Mouse (Mus musculus): ENCODE results near the gene Znrf2. TPM values are rescaled to one million over a fixed set of nuclear protein-coding genes. Genes with fewer than 3 reads are reported as not detected.

Znrf2 gene
- polyA plus RNA-seq, 1 experiment: 3.1 TPM

DNA sequence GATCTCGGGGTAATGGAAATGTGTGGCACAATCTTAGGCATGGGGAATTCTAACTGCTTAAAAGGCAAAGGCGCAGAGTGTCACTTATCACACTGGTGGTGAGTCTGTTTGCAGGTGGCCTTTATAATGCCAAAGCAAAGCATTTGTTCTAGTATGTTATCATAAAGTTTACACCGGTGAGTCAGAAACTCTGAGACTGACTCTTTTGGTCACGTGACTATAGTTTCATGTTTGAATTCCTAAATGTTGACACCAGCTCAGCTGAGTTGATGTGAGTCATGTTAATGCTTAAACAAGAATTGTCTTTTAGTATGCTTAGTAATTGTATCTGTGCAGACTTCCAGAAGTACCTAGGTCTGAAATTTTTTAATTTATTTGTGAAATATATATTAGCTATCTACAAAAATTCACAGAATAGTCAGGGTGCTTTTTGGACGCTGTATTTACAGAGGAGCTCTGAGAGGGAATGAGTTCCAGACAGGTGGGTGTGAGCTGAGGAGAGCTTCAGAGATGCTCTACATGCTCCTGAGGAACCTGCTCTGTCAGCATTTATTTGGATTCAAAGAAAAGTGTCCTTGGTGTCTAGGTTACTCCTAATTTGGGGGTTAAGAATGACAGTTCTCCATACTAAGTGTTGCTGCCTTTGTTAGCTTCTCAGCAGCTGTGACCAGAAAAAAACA, 50.2 kb downstream of the Znrf2 start:
- Histone ChIP-seq H3K4me3 (ENCODE audit: insufficient read depth, poor library complexity, severe bottlenecking) (no peak overlapping the region), H3K79me3 (ENCODE audit: low read depth) (no peaks in the 10 kb centered on the region), H3K36me3 (ENCODE audit: control insufficient read depth, insufficient read depth) (no peaks in the 10 kb centered on the region), H3K27me3 (ENCODE audit: control insufficient read depth, insufficient read depth, insufficient read length) (no peaks in the 10 kb centered on the region), H3K79me2 (ENCODE audit: control insufficient read depth, insufficient read depth) (peaks cover 25% of the 10 kb centered on the region), H3ac (ENCODE audit: control insufficient read depth, insufficient read length, low read depth) (no peak overlapping the region)
- TF ChIP-seq MYOD1 (IDR thresholded peaks at IDR 0.05; ENCODE audit: control insufficient read depth, insufficient read length, low read depth) (no peak), USF1 (IDR thresholded peaks at IDR 0.05; ENCODE audit: low read depth) (peak; percentile 98), MAX (IDR thresholded peaks at IDR 0.05) (no peak), FOSL1 (IDR thresholded peaks at IDR 0.05; ENCODE audit: insufficient read depth, low read length, poor library complexity, severe bottlenecking) (peak; percentile 78), CTCF (IDR thresholded peaks at IDR 0.05; ENCODE audit: control insufficient read depth, insufficient read depth, insufficient read length) (no peak)

DNA sequence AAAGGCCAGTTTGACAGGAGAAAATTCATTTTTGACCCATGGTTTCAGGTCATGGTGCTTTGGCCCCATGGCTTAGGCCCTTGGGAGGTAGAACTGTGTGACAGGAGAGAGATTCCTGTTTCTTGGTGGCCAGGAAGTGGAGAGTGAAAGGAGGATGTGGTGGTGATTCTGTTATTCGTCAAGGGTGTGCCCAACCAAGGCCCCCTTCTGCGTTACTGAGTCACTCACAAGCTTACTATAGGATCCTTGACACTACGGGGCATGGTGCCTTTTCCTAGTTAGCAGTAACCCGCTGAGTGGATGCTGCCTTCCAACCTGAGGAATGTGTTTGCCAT, 50.7 kb downstream of the Znrf2 start:
- H3K36me3 ChIP-seq (ENCODE audit: control insufficient read depth, insufficient read depth): no peaks in the 10 kb centered on the region
- no peak overlapping the region for H3K4me3 ChIP-seq (ENCODE audit: insufficient read depth, poor library complexity, severe bottlenecking)
- TF ChIP-seq CTCF (IDR thresholded peaks at IDR 0.05; ENCODE audit: control insufficient read depth, insufficient read depth, insufficient read length) (no peak), MYOD1 (IDR thresholded peaks at IDR 0.05; ENCODE audit: control insufficient read depth, insufficient read length, low read depth) (peak; percentile 10)
- peaks cover 21% of the 10 kb centered on the region for H3K79me2 ChIP-seq (ENCODE audit: control insufficient read depth, insufficient read depth)
- no peak overlapping the region for H3ac ChIP-seq (ENCODE audit: control insufficient read depth, insufficient read length, low read depth)
- no peaks in the 10 kb centered on the region for H3K79me3 ChIP-seq (ENCODE audit: low read depth)
- no peaks in the 10 kb centered on the region for H3K27me3 ChIP-seq (ENCODE audit: control insufficient read depth, insufficient read depth, insufficient read length)

DNA sequence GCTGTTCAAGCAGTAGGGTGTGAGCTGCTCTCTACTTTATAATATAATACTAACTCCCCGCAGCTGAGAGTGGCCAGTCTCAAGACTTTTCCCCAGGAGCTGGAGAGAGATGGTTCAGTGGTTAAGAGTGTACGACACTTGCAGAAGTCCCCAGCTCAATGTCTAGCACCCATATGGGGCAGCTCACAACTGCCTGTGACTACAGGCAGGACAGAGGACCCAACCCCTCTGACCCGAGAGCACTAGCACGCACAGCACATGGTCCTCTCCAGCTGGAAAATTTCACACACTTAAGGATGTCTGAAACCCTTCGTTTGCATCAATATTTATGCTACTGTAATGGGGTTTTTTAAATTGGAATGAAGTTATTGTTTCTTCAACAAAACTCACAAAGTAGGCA, 56.3 kb downstream of the Znrf2 start:
- H3K4me3 ChIP-seq (ENCODE audit: insufficient read depth, poor library complexity, severe bottlenecking): no peak overlapping the region
- H3K27me3 ChIP-seq (ENCODE audit: control insufficient read depth, insufficient read depth, insufficient read length): no peaks in the 10 kb centered on the region
- no peak overlapping the region for H3ac ChIP-seq (ENCODE audit: control insufficient read depth, insufficient read length, low read depth)
- H3K79me3 ChIP-seq (ENCODE audit: low read depth): no peaks in the 10 kb centered on the region
- H3K36me3 ChIP-seq (ENCODE audit: control insufficient read depth, insufficient read depth): no peaks in the 10 kb centered on the region
- TF ChIP-seq FOSL1 (IDR thresholded peaks at IDR 0.05; ENCODE audit: insufficient read depth, low read length, poor library complexity, severe bottlenecking) (no peak), CTCF (IDR thresholded peaks at IDR 0.05; ENCODE audit: control insufficient read depth, insufficient read depth, insufficient read length) (no peak), MYOG (IDR thresholded peaks at IDR 0.05; ENCODE audit: control insufficient read depth, extremely low read depth, insufficient read length) (no peak), USF1 (IDR thresholded peaks at IDR 0.05; ENCODE audit: low read depth) (no peak), MYOD1 (IDR thresholded peaks at IDR 0.05; ENCODE audit: control insufficient read depth, insufficient read length, low read depth) (no peak), CEBPB (IDR thresholded peaks at IDR 0.05; ENCODE audit: low read depth) (no peak), MAX (IDR thresholded peaks at IDR 0.05) (no peak)
- H3K79me2 ChIP-seq (ENCODE audit: control insufficient read depth, insufficient read depth): peaks cover 17% of the 10 kb centered on the region

DNA sequence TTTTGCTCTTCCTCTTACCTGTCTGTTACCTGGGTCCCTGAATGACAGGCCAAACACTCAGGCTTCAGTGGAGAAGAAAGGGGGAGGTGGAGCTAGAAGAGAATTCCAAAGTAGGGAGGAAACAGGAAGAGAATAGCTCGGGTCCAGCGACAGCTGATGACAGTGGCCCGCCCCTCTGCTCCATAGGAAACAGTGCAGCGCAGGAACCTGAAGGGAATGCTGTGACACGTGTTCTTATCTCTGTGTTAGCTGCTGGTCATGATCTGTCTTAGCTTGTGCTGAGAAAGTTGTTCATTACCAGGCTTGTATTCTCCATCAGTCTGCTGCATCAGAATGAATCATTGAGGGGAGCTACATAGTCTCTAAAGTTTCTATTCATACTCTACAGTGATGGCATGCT, 60.1 kb downstream of the Znrf2 start:
- no peak for TF ChIP-seq MYOD1 (IDR thresholded peaks at IDR 0.05; ENCODE audit: control insufficient read depth, insufficient read length, low read depth)
- TF ChIP-seq FOSL1 (IDR thresholded peaks at IDR 0.05; ENCODE audit: insufficient read depth, low read length, poor library complexity, severe bottlenecking): no peak
- Histone ChIP-seq H3K36me3 (ENCODE audit: control insufficient read depth, insufficient read depth) (peaks cover 3% of the 10 kb centered on the region), H3ac (ENCODE audit: control insufficient read depth, insufficient read length, low read depth) (no peak overlapping the region), H3K27me3 (ENCODE audit: control insufficient read depth, insufficient read depth, insufficient read length) (no peaks in the 10 kb centered on the region), H3K79me2 (ENCODE audit: control insufficient read depth, insufficient read depth) (peaks cover 5% of the 10 kb centered on the region), H3K79me3 (ENCODE audit: low read depth) (no peaks in the 10 kb centered on the region), H3K4me3 (ENCODE audit: insufficient read depth, poor library complexity, severe bottlenecking) (no peak overlapping the region)

DNA sequence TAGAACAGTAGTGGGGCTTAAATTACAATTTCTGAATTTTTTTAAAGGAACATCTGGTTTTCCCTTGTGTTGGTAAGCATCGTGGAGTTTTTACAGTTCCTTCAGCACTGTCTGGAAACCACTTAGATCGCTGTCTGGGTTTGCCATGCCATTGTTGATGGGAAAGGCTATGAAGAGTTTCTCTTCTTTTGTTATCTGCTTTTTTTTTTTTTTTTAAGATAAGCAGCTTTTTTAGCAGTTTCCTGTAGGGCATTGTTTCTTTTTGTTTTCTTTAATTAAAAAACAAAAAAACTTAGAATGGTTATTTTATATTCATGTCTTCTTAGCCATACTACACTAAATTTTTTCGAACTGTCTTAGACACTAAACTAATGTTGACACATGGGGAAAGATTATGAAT, 60.9 kb downstream of the Znrf2 start:
- TF ChIP-seq CEBPB (IDR thresholded peaks at IDR 0.05; ENCODE audit: low read depth) (no peak), MYOG (IDR thresholded peaks at IDR 0.05; ENCODE audit: control insufficient read depth, extremely low read depth, insufficient read length) (no peak), MYOD1 (IDR thresholded peaks at IDR 0.05; ENCODE audit: control insufficient read depth, insufficient read length, low read depth) (no peak), MAX (IDR thresholded peaks at IDR 0.05) (no peak), FOSL1 (IDR thresholded peaks at IDR 0.05; ENCODE audit: insufficient read depth, low read length, poor library complexity, severe bottlenecking) (no peak), CTCF (IDR thresholded peaks at IDR 0.05; ENCODE audit: control insufficient read depth, insufficient read depth, insufficient read length) (no peak), USF1 (IDR thresholded peaks at IDR 0.05; ENCODE audit: low read depth) (no peak)
- Histone ChIP-seq H3K36me3 (ENCODE audit: control insufficient read depth, insufficient read depth) (peaks cover 3% of the 10 kb centered on the region), H3K27me3 (ENCODE audit: control insufficient read depth, insufficient read depth, insufficient read length) (no peaks in the 10 kb centered on the region), H3K79me3 (ENCODE audit: low read depth) (no peaks in the 10 kb centered on the region), H3K4me3 (ENCODE audit: insufficient read depth, poor library complexity, severe bottlenecking) (no peak overlapping the region), H3K79me2 (ENCODE audit: control insufficient read depth, insufficient read depth) (peaks cover under 1% of the 10 kb centered on the region), H3ac (ENCODE audit: control insufficient read depth, insufficient read length, low read depth) (no peak overlapping the region)

DNA sequence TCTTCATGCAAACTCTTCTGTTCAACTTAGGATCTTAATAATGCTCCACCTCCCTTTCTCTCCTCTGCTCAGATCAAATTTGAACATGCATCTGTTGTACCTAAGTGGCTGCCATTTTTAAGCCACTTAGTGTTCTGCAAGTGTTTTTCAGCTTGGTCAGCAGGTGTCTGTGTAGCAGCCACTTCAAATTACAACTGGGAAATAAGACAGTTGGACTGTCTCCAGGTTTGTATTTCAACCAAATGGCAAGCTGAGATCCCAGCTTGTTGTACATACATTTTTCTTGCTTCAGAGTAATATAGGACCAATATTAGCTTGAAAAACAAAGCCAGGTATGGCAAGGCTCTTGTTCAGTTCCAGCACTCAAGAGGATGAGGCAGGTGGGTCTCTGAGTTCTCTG, 61.8 kb downstream of the Znrf2 start:
- Histone ChIP-seq H3K4me3 (ENCODE audit: insufficient read depth, poor library complexity, severe bottlenecking) (no peak overlapping the region), H3K79me3 (ENCODE audit: low read depth) (no peaks in the 10 kb centered on the region), H3K36me3 (ENCODE audit: control insufficient read depth, insufficient read depth) (peaks cover 3% of the 10 kb centered on the region), H3K79me2 (ENCODE audit: control insufficient read depth, insufficient read depth) (no peaks in the 10 kb centered on the region), H3K27me3 (ENCODE audit: control insufficient read depth, insufficient read depth, insufficient read length) (no peaks in the 10 kb centered on the region), H3ac (ENCODE audit: control insufficient read depth, insufficient read length, low read depth) (no peak overlapping the region)
- TF ChIP-seq CEBPB (IDR thresholded peaks at IDR 0.05; ENCODE audit: low read depth) (no peak), CTCF (IDR thresholded peaks at IDR 0.05; ENCODE audit: control insufficient read depth, insufficient read depth, insufficient read length) (no peak), MYOG (IDR thresholded peaks at IDR 0.05; ENCODE audit: control insufficient read depth, extremely low read depth, insufficient read length) (no peak), FOSL1 (IDR thresholded peaks at IDR 0.05; ENCODE audit: insufficient read depth, low read length, poor library complexity, severe bottlenecking) (no peak), USF1 (IDR thresholded peaks at IDR 0.05; ENCODE audit: low read depth) (no peak), MYOD1 (IDR thresholded peaks at IDR 0.05; ENCODE audit: control insufficient read depth, insufficient read length, low read depth) (no peak)
